Mouse (Mus musculus) hindbrain, embryonic 14.5 days (tissue): Measurements from ENCODE around the gene Ube2h. TPM values are rescaled to one million over a fixed set of nuclear protein-coding genes. Genes with fewer than 3 reads are reported as not detected.

Source experiments
- microRNA counts: library from miRNA; unstranded; fragments of <30 nt; microRNA quantifications from one replicate; lab custom pipeline; 2016
- microRNA-seq: library from miRNA; unstranded; fragments of <30 nt; microRNA quantifications from one replicate; pipeline ENCODE4, GENCODE M21; 2016
- polyA plus RNA-seq: library from polyadenylated mRNA; unstranded; fragments of >200 nt; fragmentation: Nextera tagmentation; extraction: Ambion mirVana; gene quantifications from 2 replicates; pipeline ENCODE4 v1.2.1, GENCODE M21; 2014

Ube2h gene
- polyA plus RNA-seq, 1 experiment from 2014 or later, result 69.4 TPM

MicroRNA genes within 50 kb of the gene (microRNA counts, 519-probe panel; counts per million panel counts)
- 3,049 counts per million, percentile 13 among the panel's probes with 10 or more counts for microRNA mmu-miR-182 (lab: Ali Mortazavi, UCI)
- 4,288 counts per million, percentile 37 among the panel's probes with 10 or more counts for microRNA mmu-miR-183 (lab: Ali Mortazavi, UCI)
- microRNA mmu-miR-96 (lab: Ali Mortazavi, UCI), result 4,881 counts per million, percentile 50 among the panel's probes with 10 or more counts

Small RNA genes lying within 50 kb of the gene (microRNA-seq; reads per million reads assigned to microRNA genes)
- gene Mir182, result 2,108 reads per million, percentile 83 among the genes with 10 or more reads in this experiment
- gene Mir183, result 1,667 reads per million, percentile 81 among the genes with 10 or more reads in this experiment
- gene Mir96, result 639 reads per million, percentile 74 among the genes with 10 or more reads in this experiment

Other genes starting within 250 kb of the Ube2h start
- 62.5 and 65.3 TPM in 2 replicates for gene Zc3hc1, start 86.5 kb upstream of the Ube2h start, polyA plus RNA-seq
- gene Klhdc10, start 97.3 kb upstream of the Ube2h start, polyA plus RNA-seq, result 51.1 and 63.1 TPM in 2 replicates
- gene Tmem209, start 205.2 kb upstream of the Ube2h start, polyA plus RNA-seq, result 32.9 and 33.2 TPM in 2 replicates
- gene Ssmem1, start 205.3 kb upstream of the Ube2h start, polyA plus RNA-seq, result 0.19 TPM in 1 of 2 replicates, not detected in the other
- gene Cpa2, start 237.0 kb upstream of the Ube2h start, polyA plus RNA-seq, result 7.1 and 8.4 TPM in 2 replicates